Mouse (Mus musculus) forebrain, embryonic 11.5 days (tissue): Measurements from ENCODE around the gene Ncoa6. TPM values are rescaled to one million over a fixed set of nuclear protein-coding genes. Genes with fewer than 3 reads are reported as not detected.

Experiments used
- microRNA counts: library from miRNA; unstranded; fragments of <30 nt; microRNA quantifications from one replicate; lab custom pipeline; 2015
- microRNA-seq: library from miRNA; unstranded; fragments of <30 nt; microRNA quantifications from one replicate; pipeline ENCODE4, GENCODE M21; 2016; ENCODE audit not compliant: insufficient number of aligned reads
- polyA plus RNA-seq: library from polyadenylated mRNA; unstranded; fragments of >200 nt; fragmentation: Nextera tagmentation; extraction: Ambion mirVana; gene quantifications from 2 replicates; pipeline ENCODE4 v1.2.1, GENCODE M21; 2014

Gene Ncoa6
- polyA plus RNA-seq, 1 experiment from 2014 or later, result 34.3 TPM

MicroRNAs encoded within 50 kb of the gene (microRNA counts, 519-probe panel; counts per million panel counts)
- microRNA mmu-miR-695 (lab: Ali Mortazavi, UCI), result 31.2 counts per million

Small RNA genes lying within 50 kb of the gene (microRNA-seq; reads per million reads assigned to microRNA genes)
- not detected for gene Mir695

Other genes with a start within 250 kb of the Ncoa6 start
- 460 and 463 TPM in 2 replicates for gene Dynlrb1, start 237.4 kb downstream of the Ncoa6 start, polyA plus RNA-seq
- 129 and 148 TPM in 2 replicates for gene Map1lc3a, start 197.6 kb downstream of the Ncoa6 start, polyA plus RNA-seq
- 55.9 and 56.3 TPM in 2 replicates for gene Pigu, start 116.5 kb downstream of the Ncoa6 start, polyA plus RNA-seq
- 60.3 and 63.0 TPM in 2 replicates for gene Trp53inp2, start 92.8 kb downstream of the Ncoa6 start, polyA plus RNA-seq
- gene Acss2, start 44.1 kb upstream of the Ncoa6 start, polyA plus RNA-seq, result 20.6 and 22.9 TPM in 2 replicates
- 10.6 and 11.3 TPM in 2 replicates for gene Ggt7, start 44.3 kb upstream of the Ncoa6 start, polyA plus RNA-seq
- gene Gss, start 118.9 kb upstream of the Ncoa6 start, polyA plus RNA-seq, result 18.1 and 22.3 TPM in 2 replicates
- 0.27 and 0.31 TPM in 2 replicates for gene Myh7b, start 137.3 kb upstream of the Ncoa6 start, polyA plus RNA-seq
- gene Trpc4ap, start 218.5 kb upstream of the Ncoa6 start, polyA plus RNA-seq, result 141 and 154 TPM in 2 replicates